In genomic region chr7:81122808-81123207, GRCm38 (mm10) we compare ENCODE assay signal across 29 mouse cellular contexts. TPM values are rescaled to one million over a fixed set of nuclear protein-coding genes. Genes with fewer than 3 reads are reported as not detected.
A peak's percentile ranks its signal among the peaks of the same experiment; 100 is the strongest.
DNase-seq lines count a peak whose midpoint lies in the region; ATAC-seq and TF ChIP-seq lines count a peak whose summit lies in the region.
"Had no signal": no experiment of that assay in that cellular context is flagged by ENCODE, and none has a peak within 500 bp of the region (broad histone marks: within the 10 kb centered on the region; RNA-seq: fewer than 3 reads in every experiment).

No protein-coding gene starts in this region.

- TF ChIP-seq RAD21 in MEL (IDR thresholded peaks at IDR 0.05; ENCODE audit: low read depth, low read length): no peak

- no peaks in the 10 kb centered on the region for H3K79me2 ChIP-seq in MEL (ENCODE audit: control insufficient read depth, insufficient read depth, low read length, poor library complexity)

- H3K9me3 ChIP-seq in heart, embryonic 11.5 days (replicated peaks; ENCODE audit: control insufficient read depth, low read length): 0 out of 2 replicates have a peak, but pooled peaks cover under 1% of the 10 kb centered on the region
- no peaks in the 10 kb centered on the region for H3K9me3 ChIP-seq in MEL (replicated peaks; ENCODE audit: insufficient read depth, low read length)
- H3K9me3 ChIP-seq in liver, postnatal 0 days (ENCODE audit: low read length): no peaks in the 10 kb centered on the region
- H3K9me3 ChIP-seq in kidney, embryonic 16.5 days (ENCODE audit: low read length): no peaks in the 10 kb centered on the region
- H3K9me3 ChIP-seq: embryonic facial prominence, embryonic 15.5 days; intestine, embryonic 15.5 days; lung, embryonic 15.5 days; neural tube, embryonic 13.5 days had no signal

- 73% methylated on average over 2 of the region's 2 CpGs for WGBS in heart, embryonic 11.5 days (ENCODE audit: insufficient replicate concordance)
- WGBS in liver, postnatal 0 days (ENCODE audit: insufficient replicate concordance): 48% methylated on average over 2 of the region's 2 CpGs
- 74% methylated on average over 2 of the region's 2 CpGs for WGBS in kidney, embryonic 16.5 days

- H3K9ac ChIP-seq in heart, embryonic 11.5 days (ENCODE audit: low read depth, low read length): no peak overlapping the region
- no peak overlapping the region for H3K9ac ChIP-seq in MEL (ENCODE audit: control insufficient read depth, low read depth, low read length, poor library complexity, severe bottlenecking)
- no peak overlapping the region for H3K9ac ChIP-seq in liver, postnatal 0 days (replicated peaks)
- H3K9ac ChIP-seq in kidney, embryonic 16.5 days (replicated peaks; ENCODE audit: low read length): no peak overlapping the region
- H3K9ac ChIP-seq: embryonic facial prominence, embryonic 15.5 days; intestine, embryonic 15.5 days; lung, embryonic 15.5 days; midbrain, embryonic 12.5 days; neural tube, embryonic 13.5 days had no signal

- no peak overlapping the region for H3K4me3 ChIP-seq in heart, embryonic 11.5 days (ENCODE audit: low read depth, low read length)
- no peak overlapping the region for H3K4me3 ChIP-seq in MEL (ENCODE audit: control insufficient read depth in 1 of 2, insufficient read depth in 1 of 2, low read depth in 2 of 2, low read length in 2 of 2)
- H3K4me3 ChIP-seq in liver, postnatal 0 days (ENCODE audit: low read depth, low read length): no peak overlapping the region
- no peak overlapping the region for H3K4me3 ChIP-seq in kidney, embryonic 16.5 days (ENCODE audit: low read length)
- H3K4me3 ChIP-seq: embryonic facial prominence, embryonic 10.5 days; embryonic facial prominence, embryonic 15.5 days; intestine, embryonic 15.5 days; lung, embryonic 15.5 days; midbrain, embryonic 12.5 days; myocyte; neural tube, embryonic 13.5 days had no signal

- no peaks in the 10 kb centered on the region for H3K27me3 ChIP-seq in heart, embryonic 11.5 days (ENCODE audit: control insufficient read depth, insufficient read depth, low read length)
- H3K27me3 ChIP-seq in MEL (ENCODE audit: control insufficient read depth in 1 of 2, insufficient read depth in 2 of 2, low read length in 2 of 2): peaks cover 0 to 4% of the 10 kb centered on the region in 2 experiments; a peak in 2 of 4 replicates
- no peaks in the 10 kb centered on the region for H3K27me3 ChIP-seq in liver, postnatal 0 days (ENCODE audit: insufficient read depth, low read length)
- no peaks in the 10 kb centered on the region for H3K27me3 ChIP-seq in kidney, embryonic 16.5 days (ENCODE audit: insufficient read depth, low read length)
- H3K27me3 ChIP-seq: embryonic facial prominence, embryonic 15.5 days; intestine, embryonic 15.5 days; lung, embryonic 15.5 days; midbrain, embryonic 12.5 days; neural tube, embryonic 13.5 days had no signal

- H3K4me2 ChIP-seq in heart, embryonic 11.5 days: 0 out of 2 replicates have a peak overlapping the region, but pooled peaks have one; percentile 3
- peak overlapping the region; percentile 34; the same call in 1 of the 2 replicates for H3K4me2 ChIP-seq in liver, postnatal 0 days (ENCODE audit: low read depth, low read length)
- no peak overlapping the region for H3K4me2 ChIP-seq in kidney, embryonic 16.5 days (replicated peaks; ENCODE audit: low read depth, low read length)
- H3K4me2 ChIP-seq: embryonic facial prominence, embryonic 15.5 days; intestine, embryonic 15.5 days; lung, embryonic 15.5 days; midbrain, embryonic 12.5 days; neural tube, embryonic 13.5 days had no signal

- no peak for TF ChIP-seq EP300 in MEL (IDR thresholded peaks at IDR 0.05; ENCODE audit: low read depth in 1 of 2, low read length in 2 of 2)
- no peak for TF ChIP-seq EP300 in liver, postnatal 0 days (IDR thresholded peaks at IDR 0.05; ENCODE audit: low read depth)

- H3K4me1 ChIP-seq in heart, embryonic 11.5 days (ENCODE audit: control insufficient read depth, insufficient read depth, low read length): peaks cover 2% of the 10 kb centered on the region
- peaks cover 0 to 11% of the 10 kb centered on the region in 2 experiments; a peak in 1 of 4 replicates for H3K4me1 ChIP-seq in MEL (ENCODE audit: control insufficient read depth in 1 of 2, insufficient read depth in 2 of 2, low read length in 2 of 2)
- H3K4me1 ChIP-seq in liver, postnatal 0 days (ENCODE audit: insufficient read depth): peaks cover 13% of the 10 kb centered on the region
- peaks cover 18% of the 10 kb centered on the region; the same call in 1 of the 2 replicates for H3K4me1 ChIP-seq in kidney, embryonic 16.5 days (ENCODE audit: insufficient read depth, low read length)
- H3K4me1 ChIP-seq: embryonic facial prominence, embryonic 15.5 days; intestine, embryonic 15.5 days; lung, embryonic 15.5 days had no signal

- TF ChIP-seq POLR2A in MEL (IDR thresholded peaks at IDR 0.05; ENCODE audit: control insufficient read depth in 1 of 2, insufficient read depth in 1 of 2, low read depth in 1 of 2, low read length in 2 of 2, poor library complexity in 1 of 2): no peak

- H3K27ac ChIP-seq in heart, embryonic 11.5 days (ENCODE audit: low read depth, low read length): no peak overlapping the region
- H3K27ac ChIP-seq in MEL (ENCODE audit: control insufficient read depth, low read depth, low read length): no peak overlapping the region
- H3K27ac ChIP-seq in liver, postnatal 0 days (ENCODE audit: low read depth): no peak overlapping the region
- H3K27ac ChIP-seq in kidney, embryonic 16.5 days (ENCODE audit: low read length): no peak overlapping the region
- H3K27ac ChIP-seq: embryonic facial prominence, embryonic 15.5 days; intestine, embryonic 15.5 days; kidney, postnatal 0 days; lung, embryonic 15.5 days; midbrain, embryonic 12.5 days; neural tube, embryonic 13.5 days had no signal

- no peak for ATAC-seq in heart, embryonic 11.5 days (replicated peaks; ENCODE audit: insufficient number of reproducible peaks, low FRiP score, low TSS enrichment)
- no peak for ATAC-seq in liver, postnatal 0 days
- no peak for ATAC-seq in kidney, embryonic 16.5 days (ENCODE audit: low FRiP score, low TSS enrichment)
- ATAC-seq: forebrain, embryonic 14.5 days; hindbrain, embryonic 16.5 days; intestine, embryonic 15.5 days had no signal

- DNase-seq in heart, adult 18-20 months: no peak
- DNase-seq in 416B (ENCODE audit: low read depth): peak; percentile 55
- DNase-seq in MEL (ENCODE audit: low read depth, low spot score): peak; percentile 31
- DNase-seq in liver, postnatal 0 days: no peak
- no peak for DNase-seq in adrenal gland, postnatal 4 days (ENCODE audit: low spot score in 2 of 2)
- DNase-seq: adrenal gland, postnatal 25 days; cerebellum, adult 18-20 months; cerebellum, postnatal 10 days; gastrocnemius, postnatal 14 days; heart, adult 11 months; heart, postnatal 14 days; kidney, postnatal 4 days; layer of hippocampus, postnatal 36 days; right cerebral cortex, postnatal 4 days had no signal

- no peaks in the 10 kb centered on the region for H3K36me3 ChIP-seq in heart, embryonic 11.5 days (ENCODE audit: control insufficient read depth, insufficient read depth, low read length)
- H3K36me3 ChIP-seq in MEL (ENCODE audit: control insufficient read depth in 1 of 2, insufficient read depth in 2 of 2, low read length in 2 of 2): no peaks in the 10 kb centered on the region; a peak in 1 of 4 replicates
- H3K36me3 ChIP-seq in liver, postnatal 0 days (replicated peaks; ENCODE audit: insufficient read depth, low read length): no peaks in the 10 kb centered on the region
- H3K36me3 ChIP-seq in kidney, embryonic 16.5 days (ENCODE audit: insufficient read depth, low read length): no peaks in the 10 kb centered on the region
- H3K36me3 ChIP-seq: embryonic facial prominence, embryonic 10.5 days; embryonic facial prominence, embryonic 15.5 days; intestine, embryonic 15.5 days; lung, embryonic 15.5 days; midbrain, embryonic 12.5 days; neural tube, embryonic 13.5 days had no signal

- no peak for TF ChIP-seq CTCF in MEL (IDR thresholded peaks at IDR 0.05 in 2 of 3, conservative IDR thresholded peaks at IDR 0.05 in 1 of 3; ENCODE audit: control insufficient read depth in 1 of 3, insufficient read depth in 1 of 3, low read depth in 2 of 3, low read length in 3 of 3, poor library complexity in 1 of 3, severe bottlenecking in 1 of 3)
- no peak for TF ChIP-seq CTCF in liver, postnatal 0 days (IDR thresholded peaks at IDR 0.05; ENCODE audit: low read depth)

TF ChIP-seq in MEL, 35 proteins besides CTCF, POLR2A, EP300 and RAD21:
- peak; percentile 83 for TF ChIP-seq ZNF384 (IDR thresholded peaks at IDR 0.05; ENCODE audit: low read depth, low read length)
- TF ChIP-seq TBP (IDR thresholded peaks at IDR 0.05; ENCODE audit: low read depth, low read length): no peak
- TF ChIP-seq POLR2AphosphoS2 (IDR thresholded peaks at IDR 0.05; ENCODE audit: low read length): no peak
- TF ChIP-seq ELF1 (IDR thresholded peaks at IDR 0.05; ENCODE audit: low read depth, low read length): no peak
- no peak for TF ChIP-seq MYB (IDR thresholded peaks at IDR 0.05; ENCODE audit: low read depth, low read length)
- no peak for TF ChIP-seq ZKSCAN1 (IDR thresholded peaks at IDR 0.05; ENCODE audit: low read depth, low read length)
- TF ChIP-seq RCOR1 (IDR thresholded peaks at IDR 0.05; ENCODE audit: low read depth, low read length): peak; percentile 55
- no peak for TF ChIP-seq NRF1 (IDR thresholded peaks at IDR 0.05; ENCODE audit: insufficient read depth, low read depth, low read length, poor library complexity, severe bottlenecking)
- TF ChIP-seq CHD1 (IDR thresholded peaks at IDR 0.05; ENCODE audit: low read depth, low read length): no peak

RNA-seq across cellular contexts. Expression of gene Slc28a1, which starts 8.2 kb away (rescaled TPM):
- polyA plus RNA-seq in heart, embryonic 11.5 days (2014; fragmentation: Nextera tagmentation; extraction: Ambion mirVana): 0.07 and 0.14 TPM in 2 replicates
- total RNA-seq in heart, adult 18-20 months (2021): under 1 TPM; 0.12 to 0.21 TPM
- not detected in 2 replicates for total RNA-seq in MEL (2012; rRNA removed)
- not detected for polyA plus RNA-seq in MEL (2012; ENCODE audit: insufficient read depth in 1 of 2, insufficient read length in 2 of 2, low read depth in 1 of 2, low replicate concordance in 2 of 2, missing spikeins in 1 of 2)
- polyA plus RNA-seq in liver, postnatal 0 days (2015; fragmentation: Nextera tagmentation; extraction: Ambion mirVana): 0.09 and 0.11 TPM in 2 replicates
- total RNA-seq in adrenal gland, postnatal 4 days (2021): under 1 TPM; 0.56 TPM
- polyA plus RNA-seq in kidney, embryonic 16.5 days (2015; fragmentation: Nextera tagmentation; extraction: Ambion mirVana): 0.73 and 1.2 TPM in 2 replicates
- total RNA-seq: layer of hippocampus, adult 8-10 months; layer of hippocampus, postnatal 36 days; megakaryocyte progenitor cell, adult 5-6 weeks had no signal
- polyA plus RNA-seq: embryonic facial prominence, embryonic 15.5 days; forebrain, embryonic 14.5 days; hindbrain, embryonic 11.5 days; hindbrain, embryonic 16.5 days; lung, embryonic 15.5 days; midbrain, embryonic 12.5 days; myocyte; neural tube, embryonic 13.5 days had no signal

Comparison
In these comparisons a context has a peak if more than half of its experiments do, and no peak if none do; other contexts are left out.
1. DNase-seq: peak in 416B (single experiment) and MEL (single experiment); none in heart, adult 18-20 months (0 of 2), liver, postnatal 0 days (single experiment) and adrenal gland, postnatal 4 days (0 of 2).